8 mouse cellular contexts compared by ENCODE assay signal in the genomic region with DNA sequence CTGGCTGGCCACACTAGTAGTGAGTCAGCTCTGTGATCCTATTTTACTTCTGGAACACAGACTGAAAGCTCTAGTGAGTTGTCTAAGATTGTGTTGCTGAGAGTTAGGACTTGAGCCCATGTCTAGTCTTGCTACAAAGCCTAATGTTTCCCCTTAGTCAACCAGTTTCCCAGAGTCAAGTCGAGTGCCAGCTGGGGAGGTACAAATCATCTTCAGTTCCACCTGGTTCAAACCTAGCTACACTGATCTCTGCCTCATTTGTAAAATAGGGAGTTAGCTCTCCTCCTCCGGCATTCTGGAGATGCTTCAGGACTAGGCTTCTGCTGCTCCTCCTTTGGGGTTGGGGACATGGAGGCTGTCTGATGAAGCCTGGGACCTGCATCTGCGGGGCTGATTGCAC. TPM values are rescaled to one million over a fixed set of nuclear protein-coding genes. Genes with fewer than 3 reads are reported as not detected.
DNase-seq lines count a peak whose midpoint lies in the region; ATAC-seq lines count a peak whose summit lies in the region.

No protein-coding gene starts in this region.

- peaks cover 11% of the 10 kb centered on the region for H3K36me3 ChIP-seq in lung, embryonic 16.5 days (ENCODE audit: control insufficient read depth, insufficient read depth, low read length)
- no peaks in the 10 kb centered on the region; the same call in none of the 2 replicates for H3K36me3 ChIP-seq in embryonic facial prominence, embryonic 11.5 days (replicated peaks; ENCODE audit: control insufficient read depth, insufficient read depth, low read depth, low read length)
- H3K36me3 ChIP-seq in intestine, embryonic 15.5 days: peaks cover 15% of the 10 kb centered on the region
- peaks cover 23% of the 10 kb centered on the region for H3K36me3 ChIP-seq in neural tube, embryonic 15.5 days

- H3K4me3 ChIP-seq in lung, embryonic 16.5 days (ENCODE audit: low read length): peak overlapping the region; percentile 97
- peak overlapping the region; percentile 98 for H3K4me3 ChIP-seq in embryonic facial prominence, embryonic 11.5 days (ENCODE audit: low read depth, low read length)
- peak overlapping the region; percentile 99 for H3K4me3 ChIP-seq in intestine, embryonic 15.5 days (replicated peaks)
- H3K4me3 ChIP-seq in neural tube, embryonic 15.5 days (replicated peaks): peak overlapping the region; percentile 99

- H3K9me3 ChIP-seq in lung, embryonic 16.5 days (ENCODE audit: control insufficient read depth, low read length): no peaks in the 10 kb centered on the region
- H3K9me3 ChIP-seq in embryonic facial prominence, embryonic 11.5 days (replicated peaks; ENCODE audit: control insufficient read depth, low read length): no peaks in the 10 kb centered on the region
- H3K9me3 ChIP-seq in intestine, embryonic 15.5 days: no peaks in the 10 kb centered on the region
- no peaks in the 10 kb centered on the region for H3K9me3 ChIP-seq in neural tube, embryonic 15.5 days (replicated peaks)

- peak overlapping the region; percentile 85 for H3K9ac ChIP-seq in lung, embryonic 16.5 days (ENCODE audit: low read length)
- H3K9ac ChIP-seq in embryonic facial prominence, embryonic 11.5 days (replicated peaks; ENCODE audit: low read length): peak overlapping the region; percentile 85
- H3K9ac ChIP-seq in intestine, embryonic 15.5 days: peak overlapping the region; percentile 63
- H3K9ac ChIP-seq in neural tube, embryonic 15.5 days (replicated peaks): peak overlapping the region; percentile 68

- WGBS in lung, embryonic 16.5 days: 32% methylated on average over 3 of the region's 3 CpGs
- 53% methylated on average over 3 of the region's 3 CpGs for WGBS in embryonic facial prominence, embryonic 11.5 days
- 43% methylated on average over 3 of the region's 3 CpGs for WGBS in intestine, embryonic 15.5 days
- 57% methylated on average over 3 of the region's 3 CpGs for WGBS in neural tube, embryonic 15.5 days

- no peak for ATAC-seq in lung, embryonic 16.5 days (ENCODE audit: low read depth)
- no peak for ATAC-seq in embryonic facial prominence, embryonic 11.5 days (replicated peaks; ENCODE audit: insufficient number of reproducible peaks, low FRiP score, low TSS enrichment, low read depth)
- no peak for ATAC-seq in intestine, embryonic 15.5 days
- ATAC-seq in neural tube, embryonic 15.5 days (ENCODE audit: low FRiP score): no peak
- no peak for ATAC-seq in frontal cortex, adult (ENCODE audit: low TSS enrichment)

- H3K27me3 ChIP-seq in lung, embryonic 16.5 days (ENCODE audit: control insufficient read depth, insufficient read depth, low read depth, low read length): no peaks in the 10 kb centered on the region
- H3K27me3 ChIP-seq in embryonic facial prominence, embryonic 11.5 days (ENCODE audit: control insufficient read depth, insufficient read depth, low read length): no peaks in the 10 kb centered on the region
- H3K27me3 ChIP-seq in intestine, embryonic 15.5 days (replicated peaks): no peaks in the 10 kb centered on the region
- H3K27me3 ChIP-seq in neural tube, embryonic 15.5 days (replicated peaks): no peaks in the 10 kb centered on the region

- H3K4me2 ChIP-seq in lung, embryonic 16.5 days (ENCODE audit: low read depth, low read length): peak overlapping the region; percentile 66
- peak overlapping the region; percentile 69 for H3K4me2 ChIP-seq in embryonic facial prominence, embryonic 11.5 days (ENCODE audit: low read depth, low read length)
- H3K4me2 ChIP-seq in intestine, embryonic 15.5 days (replicated peaks): peak overlapping the region; percentile 73
- peak overlapping the region; percentile 59 for H3K4me2 ChIP-seq in neural tube, embryonic 15.5 days

- peak overlapping the region; percentile 94 for H3K27ac ChIP-seq in lung, embryonic 16.5 days (ENCODE audit: low read length)
- peak overlapping the region; percentile 83 for H3K27ac ChIP-seq in embryonic facial prominence, embryonic 11.5 days (replicated peaks; ENCODE audit: low read depth, low read length)
- H3K27ac ChIP-seq in intestine, embryonic 15.5 days: peak overlapping the region; percentile 93
- H3K27ac ChIP-seq in neural tube, embryonic 15.5 days (replicated peaks): peak overlapping the region; percentile 91

- DNase-seq in lung, postnatal 25 days (ENCODE audit: low spot score): no peak
- no peak for DNase-seq in embryonic facial prominence, embryonic 11.5 days (ENCODE audit: low spot score)
- no peak for DNase-seq in layer of hippocampus, adult 18-20 months (ENCODE audit: low spot score in 2 of 2)
- no peak for DNase-seq in urinary bladder, postnatal 4 days (ENCODE audit: low spot score in 2 of 2)

- H3K4me1 ChIP-seq in lung, embryonic 16.5 days (replicated peaks; ENCODE audit: control insufficient read depth, insufficient read depth, low read length): peaks cover 17% of the 10 kb centered on the region
- H3K4me1 ChIP-seq in embryonic facial prominence, embryonic 11.5 days (ENCODE audit: control insufficient read depth, insufficient read depth, low read length): peaks cover 4% of the 10 kb centered on the region; the same call in 1 of the 2 replicates
- peaks cover 26% of the 10 kb centered on the region for H3K4me1 ChIP-seq in intestine, embryonic 15.5 days (replicated peaks)
- peaks cover 57% of the 10 kb centered on the region for H3K4me1 ChIP-seq in neural tube, embryonic 15.5 days

RNA-seq across cellular contexts. Expression of a gene that starts 0.6 kb away (rescaled TPM):
- polyA plus RNA-seq in lung, embryonic 16.5 days (2015; fragmentation: Nextera tagmentation; extraction: Ambion mirVana): 348 and 364 TPM in 2 replicates
- 400 and 408 TPM in 2 replicates for polyA plus RNA-seq in embryonic facial prominence, embryonic 11.5 days (2014; fragmentation: Nextera tagmentation; extraction: Ambion mirVana)
- polyA plus RNA-seq in intestine, embryonic 15.5 days (2015; fragmentation: Nextera tagmentation; extraction: Ambion mirVana): 278 and 283 TPM in 2 replicates
- 194 and 213 TPM in 2 replicates for polyA plus RNA-seq in neural tube, embryonic 15.5 days (2015; fragmentation: Nextera tagmentation; extraction: Ambion mirVana)
- 100 to 1,000 TPM; 193 to 196 TPM for total RNA-seq in layer of hippocampus, adult 18-20 months (2021)

RNA-seq across cellular contexts. Expression of a gene that starts 0.9 kb away (rescaled TPM):
- polyA plus RNA-seq in lung, embryonic 16.5 days (2015; fragmentation: Nextera tagmentation; extraction: Ambion mirVana): 16.7 and 16.9 TPM in 2 replicates
- 20.0 and 23.3 TPM in 2 replicates for polyA plus RNA-seq in embryonic facial prominence, embryonic 11.5 days (2014; fragmentation: Nextera tagmentation; extraction: Ambion mirVana)
- polyA plus RNA-seq in intestine, embryonic 15.5 days (2015; fragmentation: Nextera tagmentation; extraction: Ambion mirVana): 36.3 and 45.5 TPM in 2 replicates
- polyA plus RNA-seq in neural tube, embryonic 15.5 days (2015; fragmentation: Nextera tagmentation; extraction: Ambion mirVana): 21.8 and 25.2 TPM in 2 replicates
- 10 to 100 TPM; 15.2 to 16.8 TPM for total RNA-seq in layer of hippocampus, adult 18-20 months (2021)

RNA-seq across cellular contexts. Expression of a gene that starts 27.4 kb away (rescaled TPM):
- polyA plus RNA-seq in lung, embryonic 16.5 days (2015; fragmentation: Nextera tagmentation; extraction: Ambion mirVana): 46.5 and 47.1 TPM in 2 replicates
- polyA plus RNA-seq in embryonic facial prominence, embryonic 11.5 days (2014; fragmentation: Nextera tagmentation; extraction: Ambion mirVana): 48.8 and 49.3 TPM in 2 replicates
- 26.8 and 28.5 TPM in 2 replicates for polyA plus RNA-seq in intestine, embryonic 15.5 days (2015; fragmentation: Nextera tagmentation; extraction: Ambion mirVana)
- 33.3 and 33.9 TPM in 2 replicates for polyA plus RNA-seq in neural tube, embryonic 15.5 days (2015; fragmentation: Nextera tagmentation; extraction: Ambion mirVana)
- total RNA-seq in layer of hippocampus, adult 18-20 months (2021): 10 to 100 TPM; 11.2 to 12.8 TPM

RNA-seq across cellular contexts. Expression of a gene that starts 27.6 kb away (rescaled TPM):
- polyA plus RNA-seq in lung, embryonic 16.5 days (2015; fragmentation: Nextera tagmentation; extraction: Ambion mirVana): 23.6 and 25.2 TPM in 2 replicates
- polyA plus RNA-seq in embryonic facial prominence, embryonic 11.5 days (2014; fragmentation: Nextera tagmentation; extraction: Ambion mirVana): 13.7 and 13.8 TPM in 2 replicates
- polyA plus RNA-seq in intestine, embryonic 15.5 days (2015; fragmentation: Nextera tagmentation; extraction: Ambion mirVana): 17.0 and 19.2 TPM in 2 replicates
- polyA plus RNA-seq in neural tube, embryonic 15.5 days (2015; fragmentation: Nextera tagmentation; extraction: Ambion mirVana): 20.4 and 22.5 TPM in 2 replicates
- 1 to 10 TPM; 9.4 TPM for total RNA-seq in layer of hippocampus, adult 18-20 months (2021)

RNA-seq across cellular contexts. Expression of a gene that starts 29.5 kb away (rescaled TPM):
- 0.82 and 0.88 TPM in 2 replicates for polyA plus RNA-seq in lung, embryonic 16.5 days (2015; fragmentation: Nextera tagmentation; extraction: Ambion mirVana)
- polyA plus RNA-seq in embryonic facial prominence, embryonic 11.5 days (2014; fragmentation: Nextera tagmentation; extraction: Ambion mirVana): 0.73 and 0.96 TPM in 2 replicates
- 3.4 and 4.8 TPM in 2 replicates for polyA plus RNA-seq in intestine, embryonic 15.5 days (2015; fragmentation: Nextera tagmentation; extraction: Ambion mirVana)
- polyA plus RNA-seq in neural tube, embryonic 15.5 days (2015; fragmentation: Nextera tagmentation; extraction: Ambion mirVana): 1.7 and 2.4 TPM in 2 replicates
- total RNA-seq in layer of hippocampus, adult 18-20 months (2021): under 1 TPM; 0.35 to 0.56 TPM
